Mouse (Mus musculus): ENCODE data around the gene Nckipsd. TPM values are rescaled to one million over a fixed set of nuclear protein-coding genes. Genes with fewer than 3 reads are reported as not detected.

Gene Nckipsd
- polyA plus RNA-seq, 3 experiments from 2014 or later: 6.0 to 7.1 (median 6.8) TPM

- ATAC-seq: peak; percentile 91
Measured at GRCm38 (mm10) chr9:108853635-108854240, 45.6 kb downstream of the Nckipsd start.

GRCm38 (mm10) chr9:108854241-108854696, 46.1 kb downstream of the Nckipsd start:
- peak; percentile 78 for ATAC-seq

- no peak for ATAC-seq
Measured at GRCm38 (mm10) chr9:108855335-108855734, 47.2 kb downstream of the Nckipsd start.

- no peak for ATAC-seq
Measured at GRCm38 (mm10) chr9:108858792-108859527, 50.8 kb downstream of the Nckipsd start.

Other genes starting within 250 kb of the Nckipsd start
- 100 to 1,000 TPM; 132 to 143 (median 137) TPM for gene Impdh2, start 248.1 kb upstream of the Nckipsd start, polyA plus RNA-seq (2017; shearing (Covaris generic))
- gene Ndufaf3, start 240.9 kb upstream of the Nckipsd start, polyA plus RNA-seq (2017; shearing (Covaris generic)): 10 to 100 TPM; 63.9 to 75.7 (median 73.9) TPM
- 10 to 100 TPM; 47.6 to 79.7 (median 68.7) TPM for gene Dalrd3, start 238.5 kb upstream of the Nckipsd start, polyA plus RNA-seq (2017; shearing (Covaris generic))
- 10 to 100 TPM; 25.4 to 32.5 (median 28.0) TPM for gene Wdr6, start 229.6 kb upstream of the Nckipsd start, polyA plus RNA-seq (2017; shearing (Covaris generic))
- 10 to 100 TPM in 1 of 3 experiments, 1 to 10 TPM in 2; 5.6 to 10.9 (median 7.5) TPM for gene P4htm, start 210.7 kb upstream of the Nckipsd start, polyA plus RNA-seq (2017; shearing (Covaris generic))
- 10 to 100 TPM; 55.7 to 65.6 (median 62.7) TPM for gene Arih2, start 159.0 kb upstream of the Nckipsd start, polyA plus RNA-seq (2017; shearing (Covaris generic))
- 10 to 100 TPM; 41.0 to 53.4 (median 48.2) TPM for gene Slc25a20, start 146.3 kb upstream of the Nckipsd start, polyA plus RNA-seq (2017; shearing (Covaris generic))
- 10 to 100 TPM in 1 of 3 experiments, 1 to 10 TPM in 2; 7.7 to 11.9 (median 9.2) TPM for gene Prkar2a, start 119.1 kb upstream of the Nckipsd start, polyA plus RNA-seq (2017; shearing (Covaris generic))
- gene Ip6k2, start 24.6 kb upstream of the Nckipsd start, polyA plus RNA-seq (2017; shearing (Covaris generic)): 10 to 100 TPM; 10.9 to 24.0 (median 19.8) TPM
- gene Celsr3, start 18.0 kb downstream of the Nckipsd start, polyA plus RNA-seq (2017; shearing (Covaris generic)): not detected
- 10 to 100 TPM in 1 of 3 experiments, 1 to 10 TPM in 2; 7.3 to 12.6 (median 8.2) TPM for gene Slc26a6, start 44.9 kb downstream of the Nckipsd start, polyA plus RNA-seq (2017; shearing (Covaris generic))
- not detected for gene Tmem89, start 106.3 kb downstream of the Nckipsd start, polyA plus RNA-seq (2017; shearing (Covaris generic))
- 100 to 1,000 TPM; 187 to 203 (median 188) TPM for gene Uqcrc1, start 128.3 kb downstream of the Nckipsd start, polyA plus RNA-seq (2017; shearing (Covaris generic))
- gene Col7a1, start 145.2 kb downstream of the Nckipsd start, polyA plus RNA-seq (2017; shearing (Covaris generic)): under 1 TPM in 2 of 3 experiments, not detected in 1; 0.05 to 0.39 TPM
- gene Ucn2, start 177.6 kb downstream of the Nckipsd start, polyA plus RNA-seq (2017; shearing (Covaris generic)): not detected
- gene Pfkfb4, start 183.4 kb downstream of the Nckipsd start, polyA plus RNA-seq (2017; shearing (Covaris generic)): 1 to 10 TPM; 2.7 to 4.4 (median 4.2) TPM
- 1,000 to 10,000 TPM; 1,866 to 3,808 (median 3,640) TPM for gene Shisa5, start 230.2 kb downstream of the Nckipsd start, polyA plus RNA-seq (2017; shearing (Covaris generic))